Mouse (Mus musculus): ENCODE results near the gene Cenpx. TPM values are rescaled to one million over a fixed set of nuclear protein-coding genes. Genes with fewer than 3 reads are reported as not detected.
A peak's percentile ranks its signal among the peaks of the same experiment; 100 is the strongest.
"Not testable (repeated sequence)": the region's sequence is repeated elsewhere in the genome, so short reads cannot be mapped to it uniquely, and the experiment has no call there.

The Cenpx gene
- 10 to 100 TPM; 15.5 to 15.7 TPM for total RNA-seq (2021)

DNA sequence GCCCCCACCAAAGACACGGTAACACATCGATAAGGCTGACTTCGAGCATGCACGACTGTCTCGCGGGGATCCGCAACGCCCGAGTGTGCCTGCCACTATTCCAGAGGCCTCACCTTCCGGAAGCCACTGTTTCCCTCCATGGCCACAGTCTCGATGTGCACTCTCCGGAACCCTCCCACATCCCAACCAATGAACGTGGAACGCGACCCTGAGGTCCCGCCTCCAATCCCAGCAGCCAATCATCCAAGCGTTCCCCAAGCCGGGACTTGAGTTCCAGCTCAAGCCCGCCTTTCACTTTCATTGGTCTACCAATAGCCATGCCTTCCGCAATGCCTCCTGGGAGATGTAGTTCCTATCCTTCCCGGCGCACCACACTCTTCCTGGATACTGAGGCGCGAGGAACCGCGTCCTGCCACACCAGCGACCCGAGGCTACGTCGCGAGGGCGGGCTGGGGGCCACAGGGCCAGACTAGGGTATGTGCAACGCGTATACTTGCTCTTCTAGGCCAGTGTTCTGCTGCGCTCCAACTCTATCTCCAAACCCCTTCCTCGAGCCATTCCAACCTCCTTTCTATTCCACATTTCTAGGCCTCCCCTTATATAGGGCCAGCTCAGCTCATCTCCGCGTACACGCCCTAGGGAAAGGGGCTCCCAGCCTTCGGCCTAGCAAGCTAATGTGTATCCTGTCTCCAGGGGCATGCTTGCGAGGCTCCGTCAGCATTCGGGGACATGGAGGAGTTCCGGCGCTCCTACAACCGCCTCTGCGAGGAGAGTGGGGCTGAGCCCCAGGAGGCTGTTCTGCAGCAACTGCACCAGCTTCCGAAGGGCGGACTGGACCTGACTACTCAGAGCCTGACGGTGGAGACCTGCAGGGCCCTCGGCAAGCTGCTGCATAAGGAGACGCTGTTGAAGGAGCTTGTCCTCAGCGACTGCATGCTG is at the start of gene Cenpx, which contains the start of gene Lrrc45:
Gene Cenpx (minus strand): TSS at position 159 of the 939 bp plus-strand sequence.
Gene Lrrc45 (plus strand): TSS at position 346 of the 939 bp plus-strand sequence.
- DNase-seq = peak; percentile 97

- DNase-seq = not testable (repeated sequence)
Measured at GRCm38 (mm10) chr11:120762672-120763041, 49.1 kb upstream of the Cenpx start, which contains the start of gene Hmga1b. TSS of gene Hmga1b (plus strand) at chr11:120762794.

GRCm38 (mm10) chr11:120761811-120762671 is 48.5 kb upstream of the Cenpx start:
- no peak for DNase-seq

- no peak for DNase-seq
Measured at GRCm38 (mm10) chr11:120760236-120760635, 46.7 kb upstream of the Cenpx start.

DNA sequence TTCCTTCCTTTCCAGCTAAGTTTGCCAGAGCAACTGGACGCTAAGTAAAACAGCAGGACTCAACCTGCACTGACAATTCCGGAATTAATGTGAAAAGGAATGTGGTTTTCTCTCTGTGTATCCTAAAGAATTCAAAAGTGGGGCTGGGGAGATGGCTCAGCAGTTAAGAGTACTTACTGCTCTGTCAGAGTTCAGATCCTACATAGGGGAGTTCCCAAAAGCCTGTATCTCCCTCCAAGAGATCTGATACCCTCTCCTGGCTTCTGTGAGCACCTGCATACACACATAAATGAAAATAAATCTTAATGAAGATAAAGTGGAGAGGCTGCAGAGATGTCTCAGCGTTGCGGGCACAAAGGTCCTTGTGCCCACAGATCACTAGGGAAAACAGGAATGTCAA is 38.1 kb upstream of the Cenpx start:
- no peak for DNase-seq

DNA sequence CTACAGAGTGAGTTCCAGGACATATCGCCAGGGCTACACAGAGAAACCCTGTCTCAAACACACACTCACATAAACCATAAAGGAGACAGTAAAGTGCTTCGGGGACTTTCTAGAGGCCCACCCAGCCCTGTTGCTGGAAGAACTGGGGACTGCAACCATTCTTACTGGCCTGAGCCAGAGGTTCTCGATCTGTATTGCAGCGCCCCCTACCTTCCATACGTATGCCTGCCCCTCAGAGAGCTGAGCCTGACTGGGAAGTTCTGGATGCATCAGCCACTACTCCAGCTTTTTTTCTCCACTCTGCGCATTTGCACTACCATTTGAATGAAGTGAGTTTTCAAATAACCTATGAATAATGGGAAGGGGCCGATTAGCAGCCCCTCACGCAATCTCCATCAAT is 35.9 kb upstream of the Cenpx start:
- no peak for DNase-seq

DNA sequence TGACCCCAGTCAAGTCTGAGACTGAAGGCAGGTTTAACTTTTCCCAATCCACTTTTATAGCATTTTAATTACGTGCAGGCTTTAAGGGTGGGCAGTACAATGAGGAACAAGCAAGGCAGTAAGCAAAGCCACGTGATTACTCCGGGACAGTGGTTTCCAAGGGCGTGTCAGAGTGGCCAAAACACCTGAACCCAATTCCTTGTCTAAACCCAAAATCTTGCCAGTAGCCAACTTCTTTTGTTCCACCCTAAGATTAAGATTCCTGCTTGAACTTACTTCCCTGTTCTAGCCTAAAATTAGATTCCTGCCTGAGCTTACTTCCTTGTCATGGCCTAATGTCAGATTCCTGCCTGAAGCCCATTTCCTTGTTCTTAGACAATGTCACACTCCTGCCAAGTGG is 34.4 kb upstream of the Cenpx start:
- no peak for DNase-seq

DNA sequence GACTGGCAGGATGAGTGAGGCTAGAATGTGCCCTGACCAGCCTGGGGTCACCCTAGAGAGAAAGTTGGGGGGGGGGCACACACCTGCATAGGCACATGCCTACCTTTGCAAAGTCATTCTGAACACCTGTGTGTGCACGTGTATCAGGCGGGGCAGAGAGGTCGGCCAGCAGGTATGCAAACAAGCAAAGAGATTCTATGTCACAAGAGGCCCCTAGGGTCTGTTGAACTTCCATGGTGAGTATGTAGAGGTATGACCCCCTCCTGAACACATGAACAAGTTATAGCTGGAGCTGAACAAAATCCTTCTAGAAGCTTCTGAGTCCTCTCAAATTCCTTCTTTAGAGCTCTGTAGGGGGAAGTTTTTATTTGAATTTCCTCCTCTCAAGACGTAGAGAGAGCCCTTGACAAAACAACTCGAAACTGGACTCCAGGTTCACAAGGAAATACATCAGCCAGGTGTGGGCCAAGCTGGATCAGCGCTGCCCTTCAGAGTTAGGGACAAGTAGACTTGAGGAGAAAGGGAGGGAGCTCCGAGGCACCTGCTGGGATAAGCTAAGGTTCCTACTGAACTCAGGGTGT is 30.7 kb upstream of the Cenpx start:
- no peak for DNase-seq

GRCm38 (mm10) chr11:120740981-120741380 is 27.4 kb upstream of the Cenpx start:
- DNase-seq = no peak

- no peak for DNase-seq
Measured at GRCm38 (mm10) chr11:120736424-120736823, 22.9 kb upstream of the Cenpx start.

DNA sequence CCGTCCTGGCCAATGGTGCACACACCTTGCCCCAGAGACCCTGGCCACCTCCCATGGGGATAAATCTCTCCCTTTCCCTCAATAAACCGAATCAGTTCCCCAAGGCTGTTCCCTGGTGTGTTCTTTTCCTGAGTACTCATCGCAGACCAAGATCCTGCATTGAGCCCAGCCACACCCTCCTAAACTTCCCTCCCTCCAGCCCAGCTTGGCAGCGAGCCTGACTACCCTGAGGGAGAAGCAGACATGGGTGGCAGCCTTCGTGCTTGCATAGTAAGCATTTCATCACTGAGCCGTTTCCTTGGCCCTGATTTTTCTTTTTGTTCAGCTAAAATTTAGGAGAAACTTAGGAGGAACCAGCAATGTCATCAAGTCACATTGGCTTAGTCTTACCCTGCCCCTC is 20.0 kb upstream of the Cenpx start:
- DNase-seq = no peak

GRCm38 (mm10) chr11:120731858-120732680 is 18.5 kb upstream of the Cenpx start, which contains the start of gene Cbr2:
TSS of gene Cbr2 (minus strand) at chr11:120732114.
- DNase-seq = no peak

DNA sequence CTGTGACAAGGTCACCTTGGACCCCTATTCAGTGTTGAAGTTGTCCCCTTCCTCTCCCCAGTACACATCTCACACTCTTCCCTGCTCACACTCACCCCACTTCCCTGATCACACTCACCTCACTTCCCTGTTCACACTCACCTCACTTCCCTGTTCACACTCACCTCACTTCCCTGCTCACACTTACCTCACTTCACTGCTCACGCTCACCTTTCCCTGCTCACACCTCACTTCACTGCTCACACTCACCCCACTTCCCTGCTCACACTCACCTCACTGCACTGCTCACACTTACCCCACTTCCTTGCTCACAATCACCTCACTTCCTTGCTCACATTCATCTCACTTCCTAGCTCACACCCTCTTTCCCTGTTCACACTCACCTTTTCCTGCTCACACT is 17.9 kb upstream of the Cenpx start:
- DNase-seq = no peak

GRCm38 (mm10) chr11:120730331-120730870 is 16.9 kb upstream of the Cenpx start:
- no peak for DNase-seq

- not testable (repeated sequence) for DNase-seq
Measured at GRCm38 (mm10) chr11:120729432-120730050, 16.0 kb upstream of the Cenpx start.

DNA sequence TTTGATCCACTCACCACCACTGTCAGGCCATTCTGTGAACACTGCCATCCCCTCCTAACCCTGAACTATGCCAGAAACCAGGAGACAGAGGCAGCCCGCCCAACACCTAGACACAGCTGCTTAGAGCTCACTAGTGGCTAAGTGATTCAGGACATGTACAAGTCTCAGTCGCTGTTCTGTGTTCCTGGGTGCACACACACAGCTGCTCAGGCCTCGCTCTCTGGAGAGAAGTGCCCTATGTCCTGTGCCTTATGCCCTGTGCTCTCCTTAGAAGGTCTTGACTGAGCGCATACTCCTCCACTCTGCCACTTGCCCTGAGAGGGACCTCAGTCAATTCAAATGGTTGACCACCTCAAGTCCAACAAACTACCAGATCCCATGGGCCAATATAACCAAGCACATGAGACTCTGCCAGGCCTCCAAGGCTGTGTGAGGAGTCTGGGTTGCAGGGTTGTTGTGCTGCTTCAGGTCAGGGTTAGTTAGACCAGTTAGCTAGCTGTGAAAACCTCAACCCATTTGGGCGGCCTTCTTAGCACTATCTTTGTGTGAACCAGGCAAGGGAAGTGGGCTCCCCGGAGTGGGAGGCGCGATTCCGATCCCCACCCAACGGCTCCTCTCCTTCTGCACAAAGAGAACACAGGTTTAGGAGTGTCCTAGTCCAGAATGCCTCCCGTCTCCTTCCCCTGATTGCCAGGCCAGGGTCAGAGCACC is 15.1 kb upstream of the Cenpx start:
- DNase-seq = no peak

DNA sequence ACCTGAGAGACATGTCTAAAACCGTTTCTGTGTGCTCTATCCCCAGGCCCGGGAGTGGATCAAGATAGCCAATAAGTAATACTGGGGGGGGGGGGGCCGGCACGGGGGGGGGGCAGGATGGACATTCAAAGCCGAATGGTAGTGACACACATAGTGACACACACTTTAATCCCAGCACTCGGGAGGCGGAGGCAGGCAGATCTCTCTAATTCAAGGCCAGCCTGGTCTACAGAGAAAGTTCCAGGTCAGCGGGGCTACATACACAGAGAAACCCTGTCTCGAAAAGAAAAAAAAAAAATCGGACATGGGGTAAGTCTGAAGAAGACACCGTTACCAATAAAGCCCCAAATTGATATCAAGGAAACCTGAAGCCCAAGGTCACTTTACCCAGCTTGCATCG is 14.0 kb upstream of the Cenpx start:
- no peak for DNase-seq

GRCm38 (mm10) chr11:120727169-120727527 is 13.6 kb upstream of the Cenpx start, which contains the start of gene Dcxr:
TSS of gene Dcxr (minus strand) at chr11:120727281.
- peak; percentile 60 to 73 for DNase-seq

- DNase-seq = no peak
Measured at GRCm38 (mm10) chr11:120726243-120727168, 13.0 kb upstream of the Cenpx start.
